Mouse (Mus musculus): ENCODE measurements around the gene Psmd14.

Gene Psmd14

GRCm38 (mm10) chr2:61811163-61811506 is 99.6 kb downstream of the Psmd14 start:
- no peak for ATAC-seq (ENCODE audit: insufficient number of reproducible peaks, low FRiP score, low TSS enrichment)

- no peak for ATAC-seq (ENCODE audit: insufficient number of reproducible peaks, low FRiP score, low TSS enrichment)
These were observed 100.3 kb downstream of the Psmd14 start for GRCm38 (mm10) chr2:61811507-61812421.

GRCm38 (mm10) chr2:61812536-61812935 is 101.0 kb downstream of the Psmd14 start:
- ATAC-seq (ENCODE audit: insufficient number of reproducible peaks, low FRiP score, low TSS enrichment): no peak

GRCm38 (mm10) chr2:61813106-61813505 is 101.6 kb downstream of the Psmd14 start:
- no peak for ATAC-seq (ENCODE audit: insufficient number of reproducible peaks, low FRiP score, low TSS enrichment)

- ATAC-seq (ENCODE audit: insufficient number of reproducible peaks, low FRiP score, low TSS enrichment): no peak
These were observed 102.0 kb downstream of the Psmd14 start for GRCm38 (mm10) chr2:61813521-61813920.

DNA sequence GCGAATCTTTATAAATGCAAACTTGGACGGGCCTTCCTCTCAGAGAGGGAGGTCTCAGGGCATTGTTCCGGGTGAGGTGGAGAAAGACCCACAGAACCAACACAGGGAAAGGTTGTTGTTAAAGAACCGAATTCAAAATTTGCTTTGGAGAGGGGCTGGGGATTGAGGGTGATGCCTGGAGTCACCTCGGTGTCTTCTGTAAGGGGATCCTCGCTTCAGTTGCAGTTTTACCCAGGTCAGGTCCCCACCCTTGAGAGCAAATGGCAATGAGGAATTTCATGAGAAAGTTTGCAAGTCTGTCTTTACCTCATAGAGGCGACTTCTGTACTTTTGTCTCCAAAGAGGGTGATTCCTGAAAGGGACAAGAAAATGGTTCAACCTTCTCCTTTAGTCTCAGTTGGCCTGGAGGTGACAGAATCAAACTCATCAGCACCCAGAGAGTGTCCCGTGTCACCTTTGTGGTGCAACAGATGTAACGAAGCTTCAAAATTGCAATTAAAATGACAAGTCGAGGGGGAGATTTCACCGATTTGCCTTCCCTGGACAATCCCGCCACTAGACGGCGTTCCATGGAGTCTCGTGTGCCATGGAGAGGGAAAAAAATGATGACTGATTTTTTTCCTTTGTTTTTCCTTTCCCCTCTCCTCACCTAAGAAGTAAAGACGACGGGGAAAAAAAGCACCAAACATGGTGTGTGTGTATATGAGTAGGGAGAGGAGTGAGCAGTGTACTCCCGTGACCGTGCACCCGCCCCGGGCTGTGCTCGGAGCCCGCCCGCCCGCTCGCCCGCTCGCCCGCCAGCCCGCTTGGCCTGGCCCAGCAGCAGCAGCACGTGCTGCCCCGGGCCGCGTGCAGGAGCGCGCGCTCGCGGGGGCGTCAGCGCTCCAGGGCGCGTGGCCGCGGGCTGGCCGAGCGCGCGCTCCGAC is 103.3 kb downstream of the Psmd14 start:
- ATAC-seq (ENCODE audit: insufficient number of reproducible peaks, low FRiP score, low TSS enrichment): peak; percentile 42

GRCm38 (mm10) chr2:61815583-61816313 is 104.3 kb downstream of the Psmd14 start:
- ATAC-seq (ENCODE audit: insufficient number of reproducible peaks, low FRiP score, low TSS enrichment): peak; percentile 29; the same call in 1 of the 2 replicates

DNA sequence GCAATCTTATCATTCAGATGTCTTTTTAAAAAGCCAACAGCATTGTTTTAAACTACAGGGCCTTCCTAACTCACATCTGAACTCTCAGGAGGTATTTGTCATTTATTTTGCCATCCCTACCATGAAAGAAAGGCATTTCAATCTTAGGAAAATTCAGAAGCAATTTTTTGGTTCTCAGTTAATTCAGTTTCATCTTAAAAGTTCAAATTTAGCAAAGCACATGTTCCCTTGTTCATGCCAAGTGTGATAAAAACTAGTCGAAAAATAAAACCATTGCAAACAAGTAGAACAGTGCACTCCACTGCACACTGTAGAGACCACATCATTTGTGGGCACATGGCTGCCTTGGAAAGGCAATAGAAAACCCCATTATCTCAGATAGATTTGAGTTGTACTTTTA is 106.7 kb downstream of the Psmd14 start:
- ATAC-seq (ENCODE audit: insufficient number of reproducible peaks, low FRiP score, low TSS enrichment): no peak

DNA sequence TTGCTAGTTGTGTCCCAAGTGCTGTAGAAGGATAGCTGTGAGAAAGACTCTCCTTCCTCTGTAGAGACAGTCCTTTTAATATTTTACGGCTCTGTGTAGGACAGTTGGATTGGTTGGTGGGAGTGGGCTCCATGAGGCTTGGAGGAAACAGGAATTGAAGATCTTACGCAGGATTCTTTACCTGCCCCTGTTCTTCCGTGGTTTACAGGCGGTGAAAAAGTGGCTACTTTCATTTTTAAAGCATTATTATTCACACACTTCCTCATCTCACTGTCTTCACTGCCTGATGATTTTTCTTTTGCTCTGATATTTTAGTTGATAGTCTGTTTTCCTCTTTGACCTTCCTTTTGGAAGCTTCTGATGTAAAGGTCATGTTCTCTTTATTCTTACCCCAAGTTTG is 108.7 kb downstream of the Psmd14 start:
- ATAC-seq (ENCODE audit: insufficient number of reproducible peaks, low FRiP score, low TSS enrichment): no peak

- ATAC-seq (ENCODE audit: insufficient number of reproducible peaks, low FRiP score, low TSS enrichment): no peak
These were observed 112.1 kb downstream of the Psmd14 start for GRCm38 (mm10) chr2:61823426-61824140.

GRCm38 (mm10) chr2:61837243-61837806 is 125.8 kb downstream of the Psmd14 start:
- no peak for ATAC-seq (ENCODE audit: insufficient number of reproducible peaks, low FRiP score, low TSS enrichment)
